Mouse (Mus musculus) heart, postnatal 0 days (tissue): ENCODE results near the gene Wdr59.

Experiments
- CTCF ChIP-seq: IDR thresholded peaks from 2 replicates; pipeline ENCODE4 v1.5.1; 2016; ENCODE audit warnings: antibody characterized with exemption, control low read depth, low read depth
- EP300 ChIP-seq: IDR thresholded peaks from 2 replicates; pipeline ENCODE4 v1.6.1; 2016; ENCODE audit warnings: antibody characterized with exemption, low read depth

DNA sequence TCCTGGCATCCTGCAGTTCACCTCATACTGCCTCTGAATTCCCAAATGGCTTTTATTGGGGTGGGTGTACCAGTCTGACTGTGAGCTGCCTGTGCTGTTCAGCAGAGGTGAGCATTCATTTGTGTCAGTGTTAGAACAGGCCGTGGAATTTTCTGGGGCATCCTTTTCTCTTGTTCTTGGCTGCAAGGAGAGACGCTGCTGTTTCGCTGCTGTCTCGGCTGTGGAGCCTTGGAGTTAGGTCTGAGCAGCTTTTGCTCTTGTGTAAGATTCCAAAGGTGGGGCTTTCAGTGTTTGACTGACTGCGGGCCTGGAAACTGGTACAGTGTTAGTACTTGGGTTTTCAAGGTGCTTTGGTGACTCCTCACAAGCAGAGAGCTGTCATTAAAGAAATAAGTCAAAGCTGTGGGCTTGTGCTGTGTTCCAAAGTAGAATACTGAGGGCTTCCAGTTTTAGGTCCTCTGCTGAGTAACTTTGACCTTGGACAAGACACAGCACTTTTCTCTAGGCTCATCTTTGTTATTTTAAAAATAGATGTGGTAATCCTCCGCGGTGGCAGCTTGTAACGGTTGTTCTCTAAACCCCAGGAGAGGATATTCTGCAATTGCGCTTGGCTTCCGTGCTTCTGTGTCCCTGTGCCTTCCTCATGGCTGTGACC is 17.7 kb upstream of the Wdr59 start:
- no peak for TF ChIP-seq CTCF
- TF ChIP-seq EP300 = no peak
